Mouse (Mus musculus): ENCODE data around the gene Tet2.

Tet2 gene

DNA sequence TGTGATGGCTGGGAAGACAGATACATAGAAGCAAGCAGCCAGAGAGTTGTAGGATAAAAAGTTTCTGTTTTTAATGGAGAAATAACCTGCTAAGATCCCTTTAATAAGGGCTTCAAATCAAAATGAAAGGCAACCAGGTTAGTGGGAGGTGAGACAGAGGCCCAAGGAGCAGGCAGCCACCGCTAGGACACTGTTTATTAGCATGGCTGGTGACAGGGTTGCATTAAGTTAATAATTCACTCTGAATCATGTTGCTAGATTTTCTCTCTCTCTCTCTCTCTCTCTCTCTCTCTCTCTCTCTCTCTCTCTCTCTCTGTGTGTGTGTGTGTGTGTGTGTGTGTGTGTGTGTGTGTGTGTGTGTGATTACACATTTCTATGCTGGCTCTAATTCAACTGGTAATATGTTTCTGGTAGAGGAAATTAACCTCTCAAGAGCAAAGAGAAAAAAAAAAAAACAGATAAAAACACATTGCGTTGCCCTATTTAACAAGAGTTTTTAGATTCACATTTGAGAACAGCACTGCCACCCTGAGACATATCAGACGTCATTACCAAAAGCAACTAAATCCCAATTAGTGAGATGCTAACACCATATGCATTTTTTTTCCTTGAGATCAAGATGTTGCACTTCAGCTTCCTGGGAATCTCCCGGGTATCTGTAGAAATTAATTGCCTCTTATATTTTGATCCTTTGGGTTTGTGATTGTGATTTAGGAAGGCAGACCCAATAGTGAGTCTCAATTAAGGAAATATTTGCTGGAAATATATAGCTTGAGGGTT, 115.4 kb downstream of the Tet2 start:
- ChIA-PET CTCF (no interaction called here), POLR2A (no interaction called here)

DNA sequence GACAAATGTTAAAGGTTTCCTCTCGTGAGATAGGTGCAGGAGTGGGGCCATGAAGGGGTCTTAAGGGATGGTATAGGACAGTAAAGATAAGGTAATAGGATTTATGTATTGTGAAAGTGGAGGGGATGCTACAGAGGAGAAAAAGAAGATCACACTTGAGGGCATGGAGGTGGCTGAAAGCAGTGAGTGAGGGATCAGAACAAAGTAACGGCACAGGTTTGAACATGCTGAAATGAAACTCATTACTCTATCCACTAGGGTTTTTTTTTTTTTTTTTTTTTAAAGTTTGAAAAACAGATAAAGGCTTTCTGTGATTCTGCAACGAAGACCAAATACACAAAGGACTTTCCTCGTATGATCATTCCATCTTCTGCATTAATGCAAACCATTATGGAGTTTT, 116.9 kb downstream of the Tet2 start:
- ChIA-PET CTCF (no interaction called here), POLR2A (interaction anchor here in 1 of 4 experiments (0.7 kb wide), 1 partner anchor 590 kb away, joined by 3 read pairs; no protein-coding TSS in a partner anchor)

DNA sequence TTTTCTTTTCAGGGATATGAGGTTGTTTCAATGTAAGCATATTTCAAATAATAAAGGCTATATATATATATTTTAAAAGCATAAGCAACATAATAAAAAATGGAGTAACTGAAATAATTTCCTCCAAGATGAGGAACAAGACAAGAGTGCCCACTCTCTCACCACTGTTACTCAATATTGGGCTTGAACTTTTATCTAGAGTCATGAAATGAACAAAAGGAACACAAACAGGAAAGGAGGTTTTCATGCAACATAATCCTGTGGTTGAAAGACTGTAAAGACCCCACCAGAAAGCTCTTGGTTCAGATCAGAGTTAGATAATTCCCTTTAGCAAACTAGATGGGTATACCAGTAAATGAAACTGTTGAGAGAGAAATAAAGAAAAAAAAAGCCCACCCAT, 121.9 kb downstream of the Tet2 start:
- ChIA-PET POLR2A (interaction anchor here in 1 of 4 experiments (0.6 kb wide), 1 partner anchor 92 kb away, joined by 3 read pairs; no protein-coding TSS in a partner anchor), CTCF (no interaction called here)

DNA sequence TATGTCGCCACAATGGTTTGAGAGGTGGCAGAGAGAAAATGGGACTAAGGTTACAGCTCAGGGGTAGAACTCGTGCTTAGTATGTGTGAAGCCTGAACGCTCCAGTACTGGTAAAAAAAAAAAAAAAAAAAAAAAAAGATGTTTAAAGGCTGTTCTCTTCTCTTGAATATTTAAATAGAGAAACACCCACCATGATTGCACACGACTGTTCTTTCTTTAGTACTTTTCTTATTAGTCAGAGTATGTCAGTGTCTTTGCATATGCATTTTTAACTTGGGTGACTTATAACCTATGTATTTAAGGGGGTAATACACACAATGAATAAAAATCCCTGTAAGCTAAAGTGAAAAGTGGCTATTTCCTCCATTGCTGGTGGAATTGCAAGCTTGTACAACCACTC, 130.2 kb downstream of the Tet2 start:
- ChIA-PET CTCF (no interaction called here), POLR2A (interaction anchor here in 2 of 4 experiments (0.7 kb wide), 2 partner anchors 8 to 184 kb away, joined by 4 to 7 read pairs; no protein-coding TSS in a partner anchor)

Data from embryonic stem cell, embryonic (primary cell).